Mouse (Mus musculus): ENCODE measurements at regions not wholly inside any gene's neighbourhood (a gene's known extent, or its start where the extent isn't known, plus 50 kb on each side); places are given as distances from the start of the nearest gene placed in this dataset.

DNA sequence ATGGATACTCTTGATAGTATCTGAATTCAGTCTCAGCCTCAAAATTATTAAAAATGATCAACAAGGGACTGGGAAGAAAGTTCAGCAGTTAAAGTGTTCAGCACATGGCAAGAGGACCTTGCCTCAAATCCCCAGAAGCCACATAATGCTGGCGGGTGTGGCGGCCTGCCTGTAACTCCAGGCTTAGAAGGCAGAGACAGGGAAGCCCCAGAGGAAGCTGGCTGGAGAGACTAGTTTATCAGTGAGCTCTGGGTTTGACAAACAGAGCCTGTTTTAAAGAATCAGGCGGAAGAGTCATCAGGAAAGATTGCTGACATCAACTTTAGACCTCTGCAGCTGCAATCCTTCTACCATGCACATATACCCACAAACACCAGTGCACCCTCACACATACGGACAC, 52.1 kb upstream of the Fyn start:
- no peak for DNase-seq (ENCODE audit: low spot score in 2 of 2)

DNA sequence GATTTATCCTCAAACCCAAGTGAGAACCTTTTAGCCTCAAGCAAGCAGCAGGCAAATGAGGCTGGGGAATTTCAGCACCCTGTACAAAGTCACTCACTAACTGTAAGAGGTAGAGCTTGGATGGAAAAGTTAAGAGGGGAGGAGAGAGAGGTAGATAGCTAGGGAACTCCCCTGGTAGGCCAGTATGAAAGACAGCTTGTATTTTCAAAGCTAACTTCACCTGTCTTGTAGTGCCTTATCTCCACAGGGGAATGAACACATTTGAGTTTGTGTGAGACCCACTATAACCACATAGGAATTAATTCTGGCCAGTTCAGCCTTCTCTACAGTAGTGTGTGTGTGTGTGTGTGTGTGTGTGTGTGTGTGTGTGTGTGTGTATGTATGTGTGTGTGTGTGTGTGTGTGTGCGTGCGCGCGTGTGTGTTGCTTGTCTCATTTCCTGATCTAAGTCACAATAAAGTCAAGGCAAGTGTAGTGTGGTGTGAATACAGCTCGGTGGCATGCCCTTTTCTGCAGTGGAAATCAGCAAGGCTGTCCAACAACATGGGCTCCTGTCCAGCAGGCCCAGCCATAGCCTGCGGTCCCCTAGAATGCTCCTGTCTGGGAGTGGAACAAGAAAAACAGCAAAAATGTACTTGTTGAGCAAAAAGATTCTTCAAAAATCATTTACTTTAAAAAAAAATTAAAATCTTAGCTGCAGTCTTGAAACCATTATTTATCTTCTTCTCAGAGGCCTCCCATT, 53.1 kb upstream of the Fyn start:
- DNase-seq (ENCODE audit: low spot score in 2 of 2), result no peak

DNA sequence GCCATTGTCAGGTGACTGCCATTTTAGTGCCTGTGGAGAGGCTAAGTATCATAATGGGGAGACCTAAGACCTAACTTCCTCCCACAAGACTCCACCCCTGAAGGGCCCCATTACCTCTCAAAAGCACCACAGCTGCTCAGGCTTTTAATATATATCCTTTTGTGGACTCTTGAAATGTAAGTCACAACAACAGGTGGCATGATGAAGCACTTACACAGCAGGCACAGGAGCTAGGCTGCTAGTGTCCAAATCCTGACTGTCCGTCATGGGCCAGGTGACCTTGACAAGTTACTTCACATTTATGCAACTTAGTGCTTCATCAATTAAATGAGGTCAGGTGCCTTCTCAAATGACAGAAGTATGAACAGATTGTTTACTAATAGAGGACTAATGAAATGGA, 57.2 kb upstream of the Fyn start:
- no peak for DNase-seq (ENCODE audit: low spot score in 2 of 2)

DNA sequence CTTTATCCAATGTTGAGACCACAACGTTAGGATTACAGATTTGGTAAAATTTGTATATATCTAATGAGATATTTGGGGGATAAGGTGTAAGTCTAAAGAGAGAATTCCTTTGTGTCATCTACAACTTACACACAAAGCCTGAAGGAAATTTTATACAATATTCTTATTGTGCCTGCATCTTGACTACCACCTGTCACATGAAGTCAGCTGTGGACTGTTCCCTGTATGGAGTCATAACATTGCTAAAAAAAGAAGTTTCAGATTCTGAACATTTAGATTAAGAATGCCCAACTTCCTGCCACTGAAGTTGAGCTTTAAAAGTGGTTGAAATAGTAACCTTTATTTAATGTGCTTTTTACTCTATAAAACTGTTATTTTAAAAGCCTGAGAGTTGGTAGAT, 60.1 kb upstream of the Fyn start:
- no peak for DNase-seq (ENCODE audit: low spot score in 2 of 2)

DNA sequence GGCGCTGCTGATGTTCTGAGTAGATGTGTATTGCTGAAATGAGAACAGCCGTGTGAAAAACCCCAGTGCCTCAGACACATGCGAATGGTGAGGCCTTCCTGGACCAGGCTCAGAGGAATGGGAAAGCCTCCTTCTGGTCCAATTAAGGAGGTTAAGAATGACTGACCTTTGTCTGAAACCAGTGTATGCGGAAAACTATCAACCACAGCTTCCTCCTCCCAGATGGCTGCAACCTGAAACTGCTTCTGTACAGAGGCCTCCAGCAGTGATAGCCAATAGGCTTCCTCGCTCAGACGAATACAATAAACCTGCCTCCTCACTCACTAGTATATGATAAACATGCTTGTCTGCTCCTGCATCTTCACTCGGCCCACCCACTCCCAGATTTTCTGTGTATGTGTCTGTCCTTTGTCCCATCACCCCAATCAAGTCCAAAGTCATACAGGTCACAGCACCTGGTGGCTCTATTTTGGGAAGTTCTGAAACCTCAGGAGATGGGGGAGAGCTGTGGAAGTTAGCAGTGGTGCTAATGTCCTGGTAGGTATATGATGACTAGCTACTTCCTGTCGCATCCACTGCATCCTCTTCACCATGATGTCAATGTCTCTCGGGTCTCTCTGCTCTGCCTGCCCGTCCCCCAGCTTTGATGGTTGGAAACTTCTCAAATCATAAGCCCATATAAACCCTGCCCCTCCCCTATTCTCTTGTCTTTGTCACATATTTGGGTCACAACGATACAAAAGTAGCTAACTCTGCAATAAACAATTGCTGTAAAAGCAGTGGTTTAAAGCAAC, 75.8 kb upstream of the Fyn start:
- no peak for DNase-seq (ENCODE audit: low spot score in 2 of 2)

DNA sequence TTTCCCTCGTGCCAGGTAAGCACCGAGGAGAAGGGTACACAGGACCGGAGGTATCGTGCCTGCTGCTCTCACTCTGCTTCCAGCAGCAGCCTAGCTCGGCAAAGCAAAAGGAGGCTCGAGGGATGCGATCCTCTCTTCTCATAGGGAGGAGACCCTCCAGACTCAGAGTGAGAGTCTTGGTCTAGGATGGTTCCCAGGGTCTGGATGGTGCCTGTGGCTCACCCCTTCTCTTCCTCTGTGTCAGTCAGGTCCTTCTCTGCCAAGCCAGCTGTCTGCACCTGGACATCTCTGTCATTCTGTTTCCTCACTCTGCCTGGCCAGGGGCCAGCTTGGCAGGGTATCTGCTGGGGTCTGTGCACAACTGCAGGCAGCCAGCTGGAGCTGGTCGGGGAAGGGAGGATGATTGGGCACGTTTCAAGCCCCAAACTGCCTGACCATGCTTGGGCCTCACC, 76.9 kb upstream of the Fyn start:
- no peak for DNase-seq (ENCODE audit: low spot score in 2 of 2)

DNA sequence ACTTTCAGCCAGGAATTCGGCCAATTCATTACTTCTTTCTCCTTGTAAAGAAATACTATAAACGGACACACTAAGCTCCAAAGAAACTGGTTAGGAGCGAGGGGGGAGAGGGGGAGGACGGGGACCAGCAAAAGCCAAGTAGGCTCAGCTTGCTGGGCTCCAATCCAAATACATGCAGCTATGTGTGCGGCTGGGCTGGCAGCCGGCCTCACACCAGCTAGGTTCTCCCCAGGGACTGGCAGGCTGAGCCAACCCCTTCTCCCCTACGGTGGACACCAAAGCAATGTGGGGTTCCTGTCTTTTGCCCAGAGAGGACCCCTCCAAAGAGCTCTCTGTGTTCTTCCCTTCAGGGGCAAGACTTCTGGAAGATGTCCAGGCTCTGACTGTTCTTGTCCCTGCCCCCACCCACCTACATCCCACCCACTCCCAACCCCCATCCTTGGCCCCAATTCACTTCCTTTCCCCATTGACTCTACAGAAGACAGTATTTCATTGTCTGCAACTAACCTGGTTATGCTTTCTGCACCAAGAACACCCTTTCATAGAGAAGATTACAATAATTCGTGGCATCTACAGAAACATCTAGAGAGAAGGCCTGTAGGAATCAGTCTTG, 77.4 kb upstream of the Fyn start:
- peak; percentile 18 to 29 for DNase-seq (ENCODE audit: low spot score in 2 of 2)

DNA sequence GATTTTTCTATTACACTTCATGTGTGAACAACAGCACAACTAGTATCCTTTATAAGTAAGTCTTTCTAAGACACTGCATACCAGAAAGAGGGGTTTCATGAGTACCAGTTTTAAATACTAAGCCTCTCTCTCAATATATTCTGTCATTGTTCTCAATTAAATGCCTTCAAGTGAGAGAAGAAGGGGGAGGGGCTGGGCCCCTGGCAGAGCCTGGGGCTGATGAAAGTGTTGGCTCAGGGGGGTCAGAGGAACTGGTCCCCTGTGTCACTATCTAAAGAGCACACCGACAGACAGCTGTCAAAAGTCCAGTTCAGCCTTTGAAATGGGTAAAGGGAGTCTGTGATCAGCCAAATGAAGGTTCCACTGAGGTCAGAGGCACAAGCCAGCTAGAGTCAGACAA, 78.4 kb upstream of the Fyn start:
- no peak for DNase-seq (ENCODE audit: low spot score in 2 of 2)

DNA sequence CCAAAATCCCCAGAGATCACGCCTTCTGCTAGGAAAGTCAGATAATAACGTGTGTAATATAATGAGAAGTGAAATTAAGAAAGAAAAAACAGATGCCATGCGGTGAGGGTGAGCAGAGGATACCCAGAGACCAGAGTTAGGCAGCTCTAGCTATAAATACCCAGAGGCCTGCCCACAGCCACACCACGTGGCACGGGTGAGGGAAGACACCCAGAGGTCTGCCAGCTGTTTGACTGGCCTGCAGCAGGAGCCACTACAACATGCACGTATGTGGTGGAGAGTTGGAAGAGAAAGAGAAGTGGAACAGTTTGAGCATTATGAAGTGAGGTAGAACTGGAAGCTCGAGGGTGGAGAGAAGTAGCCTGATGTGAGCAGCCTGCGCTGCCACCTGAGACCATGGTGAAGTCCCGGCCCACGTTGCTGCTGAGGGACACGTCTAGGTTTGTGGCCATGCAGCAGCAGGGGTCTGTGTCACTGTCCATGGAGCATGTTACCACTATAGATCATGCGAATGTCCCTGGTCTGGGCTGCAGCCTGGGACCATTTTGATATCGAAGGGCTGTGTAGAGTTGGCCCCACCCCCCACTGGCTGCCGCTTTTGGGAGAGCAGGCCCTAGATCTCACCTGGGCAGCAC, 88.2 kb upstream of the Fyn start:
- no peak for DNase-seq (ENCODE audit: low spot score in 2 of 2)

DNA sequence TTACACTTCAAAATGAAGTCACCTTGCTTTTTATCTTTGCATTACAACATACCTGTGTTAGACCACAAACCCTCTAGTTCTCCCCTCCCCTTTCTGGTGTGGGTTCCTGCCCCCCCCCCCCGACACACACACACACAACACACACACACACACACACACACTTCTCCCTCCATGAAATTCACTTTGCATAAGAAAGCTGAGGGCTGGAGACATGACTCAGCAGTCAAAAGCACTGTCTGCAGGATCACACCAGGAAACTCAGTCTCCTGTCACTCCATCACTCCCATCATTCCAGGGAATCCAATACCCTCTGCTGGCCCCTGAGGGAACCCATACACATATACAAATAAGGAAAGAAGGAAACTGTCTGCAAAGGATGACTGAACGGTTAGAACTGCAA, 94.5 kb upstream of the Fyn start:
- no peak for DNase-seq (ENCODE audit: low spot score in 2 of 2)

DNA sequence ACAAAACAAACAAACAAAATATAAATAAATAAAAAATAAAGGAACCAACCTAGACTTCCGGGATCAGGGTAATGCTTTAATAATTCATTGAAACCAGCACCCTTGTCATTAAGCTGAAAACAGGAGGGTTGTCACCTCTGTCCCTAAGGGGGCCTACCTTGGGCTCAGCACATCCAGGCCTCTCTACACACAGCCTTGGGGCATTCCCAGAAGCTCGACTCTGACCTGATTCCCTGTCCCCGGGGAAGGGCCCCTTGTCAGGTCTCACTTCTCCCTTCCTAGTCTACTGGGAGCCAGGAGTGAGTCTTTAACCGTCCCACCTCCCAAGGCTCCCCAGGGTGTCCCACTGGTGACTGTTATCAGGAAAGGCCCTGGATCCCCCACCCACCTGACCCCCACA, 95.2 kb upstream of the Fyn start:
- no peak for DNase-seq (ENCODE audit: low spot score in 2 of 2)

DNA sequence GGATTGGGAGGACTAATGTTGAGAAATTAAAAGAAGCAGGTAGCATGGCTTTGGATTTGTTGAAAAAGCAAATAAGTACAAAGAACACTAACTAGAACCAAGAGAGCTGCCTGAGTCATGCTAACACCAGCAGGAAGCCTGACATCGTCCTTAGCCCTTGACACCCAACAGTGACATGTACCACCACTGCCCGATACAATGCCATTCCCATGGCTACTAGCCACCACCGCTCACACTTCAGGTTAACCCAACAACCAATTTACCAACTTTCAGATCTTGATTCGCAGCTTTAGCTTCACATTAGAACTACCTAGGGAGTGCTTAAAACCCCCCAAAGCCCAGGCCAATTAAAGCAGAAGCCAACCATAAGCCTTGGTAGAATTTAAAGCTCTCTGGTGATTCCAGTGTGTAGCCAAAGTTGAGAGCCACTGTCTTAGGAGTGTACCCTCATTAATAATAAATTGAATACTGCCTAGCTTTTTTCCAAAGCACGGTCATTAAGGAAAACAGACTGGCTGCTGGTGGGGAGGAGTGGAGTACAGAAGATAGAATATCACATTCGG, 96.2 kb upstream of the Fyn start:
- no peak for DNase-seq (ENCODE audit: low spot score in 2 of 2)

DNA sequence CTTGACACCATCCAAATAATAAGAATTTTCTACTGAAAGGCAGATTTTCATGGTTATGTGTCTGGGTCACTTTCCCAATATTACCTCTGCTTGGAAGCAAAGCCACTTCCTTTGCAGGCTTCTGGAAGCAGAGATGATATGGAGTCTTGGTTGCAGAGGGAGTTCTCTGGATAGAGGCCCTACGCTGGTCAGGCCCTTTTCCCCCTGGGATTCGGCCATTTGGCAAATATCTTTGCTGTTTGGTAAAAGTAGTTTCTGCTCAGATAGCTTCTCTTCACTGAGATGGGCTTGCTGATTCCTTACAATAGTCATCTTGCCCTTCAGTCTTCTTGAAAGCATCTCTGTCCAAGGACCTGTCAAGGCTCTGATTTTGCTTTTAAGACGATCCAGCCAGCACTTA, 98.2 kb upstream of the Fyn start:
- DNase-seq (ENCODE audit: low spot score in 2 of 2), result no peak

DNA sequence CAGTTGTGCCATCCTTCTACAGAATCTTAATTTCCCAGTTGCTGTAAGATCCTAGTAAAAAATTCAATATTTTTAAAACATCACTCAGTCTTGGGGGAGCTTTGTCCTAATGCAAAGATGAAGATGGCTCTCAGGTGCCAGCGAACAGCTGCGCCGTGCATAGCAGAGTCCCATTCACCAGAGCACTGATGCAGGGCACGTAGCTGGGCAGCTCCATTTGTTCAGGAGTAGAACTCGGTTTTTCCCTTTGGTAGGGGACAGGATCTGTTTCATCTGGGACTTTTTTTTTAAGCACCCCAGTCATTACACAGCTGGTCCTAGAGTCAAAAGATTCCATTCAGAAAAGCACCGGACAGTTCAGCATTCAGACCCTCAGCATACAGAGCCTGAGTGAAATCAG, 101.4 kb upstream of the Fyn start:
- DNase-seq (ENCODE audit: low spot score in 2 of 2), result no peak

DNA sequence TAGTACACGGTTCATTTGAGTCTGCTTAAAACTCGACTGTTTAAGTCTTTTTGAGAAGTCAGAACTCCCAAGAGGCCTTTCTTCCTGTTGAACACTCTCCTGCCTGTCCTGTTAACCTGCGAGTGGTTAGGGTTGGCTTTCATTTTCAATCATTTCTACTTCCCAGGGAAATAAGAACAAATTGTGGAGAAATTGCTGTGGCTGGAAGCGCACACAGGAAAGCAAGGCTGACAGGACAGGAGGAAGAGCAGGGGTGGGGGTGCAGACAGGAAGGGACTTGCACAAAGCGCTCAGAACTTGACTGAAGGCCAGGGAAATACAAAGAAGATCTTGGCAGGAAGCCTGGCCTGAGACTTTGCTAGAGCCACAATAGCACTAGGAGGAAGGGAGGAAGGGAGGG, 102.2 kb upstream of the Fyn start:
- DNase-seq (ENCODE audit: low spot score in 2 of 2), result peak; percentile 54 to 59

DNA sequence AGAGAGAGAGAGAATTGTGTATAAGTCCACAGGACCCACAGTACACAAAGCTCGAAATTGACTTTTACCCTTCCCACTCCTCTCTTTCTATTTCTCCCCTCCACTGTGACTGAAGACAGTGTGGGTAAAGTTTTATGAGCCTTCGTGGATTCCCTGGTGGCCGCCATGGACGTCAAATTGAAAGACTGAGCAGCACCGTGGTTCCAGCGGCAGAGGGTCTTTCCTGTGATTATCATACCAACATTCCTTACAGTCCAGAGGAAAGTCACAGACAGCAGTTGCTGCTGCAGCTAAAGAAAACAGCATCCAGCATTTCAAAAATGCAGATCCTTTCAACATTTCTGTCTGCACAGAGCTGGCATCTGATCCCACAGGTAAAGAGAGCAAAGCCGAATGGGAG, 98.9 kb upstream of the Ccn6 start:
- DNase-seq (ENCODE audit: low spot score in 2 of 2), result no peak

DNA sequence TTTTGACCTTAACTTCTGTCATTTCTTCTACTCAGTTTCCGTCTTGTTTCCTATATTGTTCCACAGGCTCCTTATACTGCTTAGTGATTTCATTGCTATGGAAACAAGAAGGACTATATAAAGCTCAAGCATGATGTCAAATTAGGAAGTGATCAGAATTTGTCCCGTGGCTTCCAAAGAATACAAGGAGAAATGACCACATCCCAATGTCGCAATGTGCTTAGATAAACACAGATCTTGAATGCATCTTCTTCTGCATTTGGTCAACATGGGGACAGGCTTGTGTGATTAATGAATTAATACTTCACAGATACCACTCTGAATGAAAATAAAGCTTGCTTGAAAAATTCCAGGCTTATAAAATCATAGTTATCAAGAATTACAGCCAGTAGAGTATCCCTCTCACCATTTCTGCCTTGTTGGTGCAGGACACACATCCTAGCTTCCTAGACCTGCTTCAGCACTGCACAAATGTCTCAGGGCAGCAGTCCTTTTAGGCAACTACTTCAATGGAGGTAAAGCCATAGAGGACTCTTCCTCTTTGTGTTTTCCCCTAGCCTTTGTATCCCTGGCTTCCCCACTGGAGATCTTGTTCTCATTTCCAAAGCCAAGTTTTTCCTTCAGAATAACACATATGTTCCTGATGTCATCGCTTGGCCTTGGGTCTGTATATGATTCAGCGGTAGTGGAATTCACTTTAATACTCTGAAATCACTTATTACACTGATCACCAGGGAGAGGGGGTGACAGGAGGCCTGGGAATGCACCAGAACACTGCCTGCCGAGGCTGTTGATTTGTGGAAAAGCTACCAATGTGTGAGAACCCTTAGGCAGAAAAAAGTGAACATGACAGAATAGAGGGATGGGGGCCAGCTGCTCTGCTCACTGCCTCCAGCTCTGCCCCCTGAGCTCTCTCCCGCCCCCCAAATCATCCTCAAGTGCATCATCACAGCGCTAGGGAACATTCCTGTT, 97.9 kb upstream of the Ccn6 start:
- no peak for DNase-seq (ENCODE audit: low spot score in 2 of 2)

DNA sequence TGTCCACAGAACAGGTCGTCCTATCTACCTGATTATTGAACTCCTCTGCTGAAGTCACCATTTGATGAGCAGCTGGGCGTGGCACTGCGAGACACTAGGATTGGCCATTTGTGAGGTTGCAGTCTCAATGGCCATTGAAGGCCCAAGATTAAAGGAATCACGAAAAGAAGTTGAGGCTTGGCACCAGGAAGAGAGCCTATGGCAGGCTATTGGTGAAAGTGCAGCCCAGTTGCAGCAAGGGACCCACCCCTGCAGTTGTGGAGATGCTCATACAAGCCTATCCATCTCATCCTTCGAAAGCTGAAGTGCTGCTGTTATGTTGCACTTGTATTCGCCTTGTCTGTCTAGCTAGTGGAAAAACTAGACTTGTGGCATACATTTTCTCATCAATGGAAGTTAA, 96.5 kb upstream of the Ccn6 start:
- no peak for DNase-seq (ENCODE audit: low spot score in 2 of 2)

DNA sequence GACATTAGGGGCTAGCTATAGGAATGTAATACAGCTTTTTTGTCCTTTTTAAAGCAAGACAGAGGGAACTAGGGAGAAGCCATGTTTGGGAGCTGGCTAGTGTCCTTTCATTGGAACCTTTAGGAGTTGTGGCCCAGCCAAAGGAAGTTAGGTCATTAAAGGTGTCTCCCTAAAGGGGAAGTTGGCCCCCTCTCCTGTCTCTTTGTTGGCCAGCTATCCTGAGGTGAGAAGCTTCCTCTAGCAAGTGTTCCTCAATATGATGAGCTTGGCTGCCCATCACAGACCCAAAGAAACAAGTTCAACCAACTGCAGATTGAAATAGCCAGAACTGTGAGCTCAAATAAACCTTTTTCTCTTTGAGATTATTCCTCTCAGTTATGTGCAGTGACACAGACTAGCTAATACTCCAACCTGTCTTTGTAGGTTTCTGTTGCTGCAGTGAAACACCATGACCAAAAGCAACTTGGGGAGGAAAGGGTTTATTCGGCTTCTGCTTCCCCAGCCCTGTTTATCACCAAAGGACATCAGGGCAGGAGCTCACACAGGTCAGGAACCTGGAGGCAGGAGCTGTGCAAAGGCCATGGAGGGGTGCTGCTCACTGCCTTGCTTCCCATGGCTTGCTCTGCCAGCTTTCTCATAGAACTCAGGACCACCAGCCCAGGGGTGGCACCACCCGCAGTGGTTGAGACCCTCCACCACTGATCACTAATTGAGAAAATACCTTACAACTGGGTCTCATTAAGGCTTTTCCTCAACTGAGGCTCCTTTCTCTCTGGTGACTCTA, 94.0 kb upstream of the Ccn6 start:
- no peak for DNase-seq (ENCODE audit: low spot score in 2 of 2)

DNA sequence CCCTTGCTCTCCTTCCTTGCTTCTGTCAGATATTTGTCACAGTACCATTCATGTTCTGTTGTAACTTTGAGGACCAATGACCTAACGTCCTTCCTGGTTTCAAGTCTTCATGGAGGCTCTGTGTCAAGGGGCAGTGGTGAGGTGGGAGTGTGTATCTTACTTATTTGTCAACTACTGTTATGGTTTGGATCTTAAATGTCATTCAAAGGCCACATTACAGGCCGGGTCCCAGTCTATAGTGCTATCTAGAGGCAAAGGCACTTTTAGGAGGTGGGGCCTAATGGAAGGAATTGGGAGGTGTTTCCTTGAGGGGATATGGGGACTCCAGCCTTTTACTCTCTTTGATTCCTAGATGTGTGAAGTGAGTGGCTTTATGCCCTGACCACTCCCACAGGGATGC, 91.0 kb upstream of the Ccn6 start:
- no peak for DNase-seq (ENCODE audit: low spot score in 2 of 2)

Data from right cerebral cortex, postnatal 36 days (tissue).